Mouse (Mus musculus): ENCODE measurements around the gene Spib. TPM values are rescaled to one million over a fixed set of nuclear protein-coding genes. Genes with fewer than 3 reads are reported as not detected.
A peak's percentile ranks its signal among the peaks of the same experiment; 100 is the strongest.

Gene Spib
- total RNA-seq (2021): not detected
- long read RNA-seq, experiment 1: 0 reads
- long read RNA-seq, experiment 2: 0 reads

- no peak for DNase-seq (ENCODE audit: low spot score in 2 of 2)
These were observed at the start of gene Spib for GRCm38 (mm10) chr7:44531946-44532732. Gene Spib (minus strand): TSS chr7:44532071.

DNA sequence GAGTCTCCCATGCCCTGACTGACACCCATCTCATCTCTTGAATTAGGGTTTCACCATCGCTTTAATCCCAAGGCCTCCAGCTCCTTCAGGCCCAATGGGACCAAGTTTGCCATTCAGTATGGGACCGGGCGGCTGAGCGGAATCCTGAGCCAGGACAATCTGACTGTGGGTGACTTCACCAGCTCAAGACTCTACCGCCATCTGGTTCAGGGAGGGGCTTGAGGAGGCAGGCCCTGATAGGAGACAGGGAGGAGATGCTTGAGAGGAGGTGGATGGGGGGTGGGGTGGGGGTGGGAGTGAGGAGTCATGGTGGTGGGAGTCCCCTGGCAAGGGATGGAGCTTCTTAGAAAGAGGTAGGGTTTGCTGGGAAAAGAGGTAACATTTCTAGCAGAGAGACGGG lies 49.8 kb upstream of the Spib start:
- no peak for DNase-seq (ENCODE audit: low spot score in 2 of 2)

DNA sequence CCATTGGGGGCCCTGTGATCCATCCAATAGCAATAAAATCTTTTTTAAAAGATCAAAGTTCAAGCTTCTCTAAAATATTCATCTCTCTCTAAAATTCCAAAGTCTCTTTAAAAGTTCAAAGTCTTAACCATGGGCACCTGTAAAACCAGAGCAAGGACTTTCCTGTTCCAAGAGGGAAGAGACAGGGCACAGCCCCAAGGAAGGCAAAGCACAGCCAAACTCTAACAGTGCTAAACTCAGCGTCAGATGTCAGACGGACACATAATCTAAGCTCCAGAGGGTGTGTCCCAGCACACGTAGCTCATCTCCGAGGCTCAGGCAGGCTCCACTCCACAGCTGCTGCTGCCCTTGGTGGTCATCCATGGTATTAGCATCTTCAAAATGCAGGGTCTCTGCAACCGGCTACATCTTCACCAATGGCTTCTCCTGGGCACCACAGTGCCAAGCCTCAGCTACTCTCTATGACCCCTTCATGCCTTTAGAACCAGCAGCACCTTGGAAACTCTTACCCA lies 44.5 kb upstream of the Spib start:
- DNase-seq (ENCODE audit: low spot score in 2 of 2): no peak

GRCm38 (mm10) chr7:44572956-44573484 lies 41.1 kb upstream of the Spib start:
- no peak for DNase-seq (ENCODE audit: low spot score in 2 of 2)

- no peak for DNase-seq (ENCODE audit: low spot score in 2 of 2)
These were observed 40.4 kb upstream of the Spib start, which contains the start of gene Napsa for GRCm38 (mm10) chr7:44572213-44572701. Gene Napsa (plus strand): TSS chr7:44572380.

DNA sequence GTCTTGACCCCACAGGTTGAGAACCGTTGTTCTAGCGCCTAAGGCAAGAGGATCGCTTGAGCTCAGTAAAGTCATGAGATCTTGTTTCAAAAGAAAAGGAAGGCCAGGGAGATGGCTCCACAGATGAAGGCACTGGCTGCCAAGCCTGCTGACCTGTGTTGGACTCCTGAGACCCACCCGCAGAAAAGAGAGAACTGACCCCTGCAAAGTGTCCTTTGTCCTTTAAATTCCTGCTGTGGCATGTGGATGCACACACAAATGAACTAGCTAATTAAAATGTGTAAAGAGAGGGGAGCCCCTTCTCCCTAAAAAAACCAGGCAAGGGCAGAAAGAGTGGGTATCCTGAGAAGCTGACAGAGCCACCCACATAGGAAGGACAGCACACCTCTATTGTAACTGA lies 39.9 kb upstream of the Spib start:
- DNase-seq (ENCODE audit: low spot score in 2 of 2): no peak

- no peak for DNase-seq (ENCODE audit: low spot score in 2 of 2)
These were observed 39.1 kb upstream of the Spib start for GRCm38 (mm10) chr7:44570989-44571388.

- DNase-seq (ENCODE audit: low spot score in 2 of 2): no peak
These were observed 36.9 kb upstream of the Spib start for GRCm38 (mm10) chr7:44568803-44569202.

- no peak for DNase-seq (ENCODE audit: low spot score in 2 of 2)
These were observed 33.5 kb upstream of the Spib start for GRCm38 (mm10) chr7:44565414-44565813.

DNA sequence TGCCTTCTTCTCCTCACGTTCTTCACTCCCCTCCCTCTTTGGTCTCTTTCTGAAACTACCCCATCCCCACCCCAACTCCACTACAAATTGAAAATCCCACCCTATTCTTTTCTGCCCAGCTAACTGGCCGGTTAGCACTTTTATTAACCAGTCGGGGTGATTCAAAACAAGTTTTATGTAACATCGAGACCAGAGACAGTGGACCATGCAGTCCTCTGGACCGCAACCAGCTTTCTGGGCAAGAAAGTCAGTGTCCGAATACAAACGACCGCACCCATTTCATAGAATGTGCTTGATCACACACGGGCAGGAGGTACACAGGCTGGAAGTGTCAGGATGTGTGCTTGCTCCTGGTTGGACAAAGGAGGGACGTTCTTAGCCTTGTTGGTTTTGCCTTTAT lies 32.6 kb upstream of the Spib start:
- DNase-seq (ENCODE audit: low spot score in 2 of 2): no peak

- DNase-seq (ENCODE audit: low spot score in 2 of 2): no peak
These were observed 31.4 kb upstream of the Spib start for GRCm38 (mm10) chr7:44563284-44563683.

DNA sequence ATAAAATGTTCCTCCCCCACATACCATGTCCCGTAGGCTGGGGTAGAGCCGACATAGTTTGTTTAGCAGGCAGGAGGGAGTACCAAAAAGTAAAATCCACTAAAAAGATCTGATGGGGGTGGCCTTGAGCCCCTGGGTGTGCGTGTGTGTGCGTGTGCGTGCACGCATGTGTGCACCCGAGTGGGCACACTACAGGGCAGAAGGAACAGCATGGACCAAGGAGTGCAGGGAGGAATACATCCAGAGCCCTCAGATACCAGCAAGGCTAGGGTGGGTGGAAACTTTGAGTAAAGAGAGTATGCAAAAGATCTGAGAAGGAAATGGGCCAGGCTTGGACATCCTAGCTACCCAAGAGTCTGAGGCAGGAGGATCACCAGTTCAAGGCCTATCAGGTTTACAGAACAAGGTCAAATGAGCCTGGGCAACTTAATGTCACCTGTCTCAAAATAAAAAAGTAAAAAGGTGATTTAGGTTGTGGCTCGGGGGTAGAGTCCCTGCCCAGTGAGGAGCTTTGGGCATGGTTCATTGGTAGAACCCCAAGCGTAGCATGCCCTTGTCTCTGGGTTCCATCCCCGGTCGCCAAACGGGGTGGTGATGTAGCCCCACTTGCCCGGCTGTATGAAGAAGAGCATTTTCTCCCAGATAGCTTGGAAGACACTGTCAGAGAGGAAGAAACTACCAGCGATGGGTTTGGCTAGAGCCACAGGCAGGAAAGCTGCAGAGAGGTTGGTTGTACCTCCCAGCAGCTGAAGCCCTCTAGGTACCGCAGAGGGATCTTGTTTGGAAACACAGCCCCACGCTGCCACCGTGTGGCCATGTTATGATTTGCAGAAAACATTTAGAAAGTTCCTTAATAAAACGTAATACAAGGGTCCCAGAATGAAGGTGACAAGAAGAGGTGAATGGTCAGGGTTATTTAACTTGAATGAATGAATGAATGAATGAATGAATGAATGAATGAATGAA lies 28.8 kb upstream of the Spib start:
- DNase-seq (ENCODE audit: low spot score in 2 of 2): peak; percentile 75 to 86

- DNase-seq (ENCODE audit: low spot score in 2 of 2): no peak
These were observed 25.8 kb upstream of the Spib start for GRCm38 (mm10) chr7:44557629-44558028.

DNA sequence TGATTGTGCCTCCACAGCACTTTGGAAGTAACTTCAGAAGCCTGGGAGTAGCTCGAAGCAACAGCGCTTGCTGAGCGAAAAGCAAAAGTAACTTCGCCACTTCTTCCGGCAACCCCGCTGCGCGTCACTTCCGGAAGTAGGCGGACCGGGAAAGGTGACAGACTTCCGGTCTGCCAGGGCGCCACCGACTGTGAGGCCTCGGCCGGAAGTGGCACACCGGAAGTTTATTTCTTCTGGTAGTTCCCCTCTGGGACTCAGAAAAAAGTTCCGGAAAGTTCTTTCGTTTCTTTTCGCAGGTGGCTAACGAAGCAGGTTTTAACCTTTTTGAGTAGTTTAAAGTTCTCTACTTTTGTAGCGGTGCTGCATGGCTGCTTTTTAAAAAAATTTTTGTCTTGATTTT lies 22.0 kb upstream of the Spib start, which contains the start of gene Nr1h2:
Gene Nr1h2, minus strand, starts transcription at position 126 of the 400 bp plus-strand sequence.
- peak; percentile 92 to 96 for DNase-seq (ENCODE audit: low spot score in 2 of 2)

GRCm38 (mm10) chr7:44553196-44553764 lies 21.4 kb upstream of the Spib start:
- DNase-seq (ENCODE audit: low spot score in 2 of 2): peak in 1 of 2 experiments; percentile 74

- no peak for DNase-seq (ENCODE audit: low spot score in 2 of 2)
These were observed 20.5 kb upstream of the Spib start for GRCm38 (mm10) chr7:44552141-44552908.

GRCm38 (mm10) chr7:44551731-44552130 lies 19.9 kb upstream of the Spib start:
- DNase-seq (ENCODE audit: low spot score in 2 of 2): no peak

DNA sequence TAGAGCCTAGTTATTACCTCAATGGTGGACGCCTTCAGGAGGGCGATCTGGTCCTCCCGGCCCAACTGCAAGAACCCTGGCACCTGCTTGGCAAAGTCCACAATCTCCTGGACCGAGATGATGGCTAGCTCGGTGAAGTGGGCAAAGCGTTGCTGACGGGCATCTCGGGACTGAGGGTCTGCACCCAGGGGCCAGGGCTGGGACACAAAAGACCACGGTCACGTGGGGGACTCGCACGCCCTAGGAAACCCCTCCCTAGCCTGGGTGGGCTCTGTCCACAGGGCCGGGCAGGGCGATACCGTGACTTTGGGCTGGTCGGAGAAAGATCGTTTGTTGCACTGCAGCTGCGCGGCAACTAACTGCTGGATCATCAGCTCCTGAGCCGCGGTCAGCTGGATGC lies 19.4 kb upstream of the Spib start:
- DNase-seq (ENCODE audit: low spot score in 2 of 2): no peak

DNA sequence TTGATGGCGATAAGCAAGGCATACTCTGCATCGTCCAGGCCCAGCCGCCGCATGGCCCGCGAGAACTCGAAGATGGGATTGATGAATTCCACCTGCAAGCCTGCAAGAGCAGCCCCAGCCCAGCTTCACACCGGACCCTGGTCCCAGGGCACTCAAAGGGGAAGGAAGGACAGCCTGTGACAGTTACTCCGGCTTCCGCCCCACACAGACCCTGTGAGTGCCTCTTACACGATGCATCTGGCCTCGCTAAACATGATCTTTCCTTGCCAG lies 18.5 kb upstream of the Spib start:
- DNase-seq (ENCODE audit: low spot score in 2 of 2): no peak
